Mouse (Mus musculus) mouse embryonic stem cell (cell line): Measurements from ENCODE around the gene Gm2696.
"Not testable (repeated sequence)": the region's sequence is repeated elsewhere in the genome, so short reads cannot be mapped to it uniquely, and the experiment has no call there.

Experiments used
- in situ Hi-C, 2 experiments: fragments of 300-500 bp; cut with MboI; formaldehyde crosslinking; loops; 1 replicate in 1 of 2; 3 replicates in 1 of 2; pipeline ENCODE4 v1.14.3; 2019 to 2020; ENCODE audit warnings: low sequenced_read_pairs in 2 of 2, low pct_unique_long_range_greater_than_20kb in 1 of 2, mixed read lengths in 1 of 2; ENCODE audit not compliant: unreplicated experiment in 1 of 2

Gene Gm2696

GRCm38 (mm10) chr10:77814382-77814781, at the start of gene Gm2696:
Gene Gm2696 (plus strand): TSS chr10:77814682.
- in situ Hi-C loops, result no loop called here

DNA sequence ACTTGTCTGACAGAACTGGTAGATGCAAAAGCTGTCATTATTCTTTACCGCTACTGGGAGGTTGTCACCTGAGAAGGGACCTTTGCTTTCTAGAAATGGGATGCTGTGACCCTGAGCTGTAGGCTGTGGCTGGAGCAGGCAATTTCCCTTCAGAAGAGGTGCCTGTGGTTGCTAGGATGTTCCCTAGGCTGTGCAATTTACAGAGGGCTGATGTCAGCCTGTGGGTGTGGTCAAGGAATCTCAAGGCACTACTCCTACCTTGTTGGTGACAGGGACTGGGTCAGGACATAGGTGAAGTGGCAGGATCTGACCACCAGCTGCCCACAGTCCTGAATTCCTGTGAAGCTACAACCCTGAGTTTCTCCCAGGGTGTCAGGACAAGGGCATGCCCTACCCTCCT, 44.8 kb upstream of the Gm2696 start:
- in situ Hi-C loops, result no loop called here

DNA sequence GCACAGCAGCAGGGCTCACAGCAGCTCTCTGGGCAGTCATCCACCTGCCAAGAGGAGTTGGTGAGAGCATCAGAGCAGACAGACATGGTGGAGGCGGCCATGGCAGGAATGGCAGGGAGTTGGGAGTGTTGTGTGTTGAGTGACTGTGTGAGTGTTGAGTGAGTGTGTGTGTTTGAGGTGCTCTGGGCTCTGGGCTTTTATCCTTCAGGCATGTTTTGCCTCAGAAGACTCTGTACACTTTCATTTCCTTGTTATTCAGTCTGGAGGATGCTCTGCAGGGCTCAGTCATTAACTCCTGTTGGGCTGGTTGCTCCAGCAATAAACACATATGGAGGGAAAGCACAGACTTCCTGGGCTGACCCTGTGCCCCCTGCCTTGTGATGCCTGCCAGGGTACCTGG, 43.3 kb upstream of the Gm2696 start, which contains the start of gene Gm3238:
Gene Gm3238 (minus strand): TSS at position 101 of the 400 bp plus-strand sequence.
- in situ Hi-C loops, result not testable (repeated sequence)

DNA sequence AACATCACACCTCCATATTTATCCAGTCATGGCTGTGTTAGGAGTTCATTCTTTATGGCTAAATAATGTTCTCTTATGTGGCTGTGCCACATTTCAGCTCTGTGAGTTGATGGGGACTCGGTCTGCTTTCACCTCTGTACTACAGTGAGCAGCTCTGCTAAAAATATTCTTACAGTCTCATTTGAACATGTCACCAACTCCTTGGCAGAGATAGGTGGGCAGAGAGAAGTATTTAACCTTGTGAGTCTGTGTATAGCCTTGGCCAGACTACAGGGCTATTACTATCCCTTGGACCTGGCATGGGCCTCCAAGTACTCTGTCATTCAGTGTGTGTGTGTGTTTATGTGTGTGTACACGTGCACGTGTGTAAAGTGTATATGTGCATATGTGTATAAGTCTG, 42.3 kb upstream of the Gm2696 start:
- in situ Hi-C loops, result not testable (repeated sequence)

DNA sequence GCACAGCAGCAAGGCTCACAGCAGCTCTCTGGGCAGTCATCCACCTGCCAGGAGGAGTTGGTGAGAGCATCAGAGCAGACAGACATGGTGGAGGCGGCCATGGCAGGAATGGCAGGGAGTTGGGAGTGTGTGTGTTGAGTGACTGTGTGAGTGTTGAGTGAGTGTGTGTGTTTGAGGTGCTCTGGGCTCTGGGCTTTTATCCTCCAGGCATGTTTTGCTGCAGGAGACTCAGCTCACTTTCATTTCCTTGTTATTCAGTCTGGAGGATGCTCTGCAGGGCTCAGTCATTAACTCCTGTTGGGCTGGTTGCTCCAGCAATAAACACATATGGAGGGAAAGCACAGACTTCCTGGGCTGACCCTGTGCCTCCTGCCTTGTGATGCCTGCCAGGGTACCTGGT, 37.6 kb upstream of the Gm2696 start, which contains the start of gene Gm7138:
Gene Gm7138 (minus strand): TSS at position 101 of the 400 bp plus-strand sequence.
- in situ Hi-C loops, result not testable (repeated sequence)

- in situ Hi-C loops, result not testable (repeated sequence)
Observed at GRCm38 (mm10) chr10:77782442-77782841, 32.0 kb upstream of the Gm2696 start, which contains the start of gene Gm3250. Gene Gm3250 (minus strand): TSS chr10:77782542.

- in situ Hi-C loops, result not testable (repeated sequence)
Observed at GRCm38 (mm10) chr10:77783396-77783795, 31.1 kb upstream of the Gm2696 start.

DNA sequence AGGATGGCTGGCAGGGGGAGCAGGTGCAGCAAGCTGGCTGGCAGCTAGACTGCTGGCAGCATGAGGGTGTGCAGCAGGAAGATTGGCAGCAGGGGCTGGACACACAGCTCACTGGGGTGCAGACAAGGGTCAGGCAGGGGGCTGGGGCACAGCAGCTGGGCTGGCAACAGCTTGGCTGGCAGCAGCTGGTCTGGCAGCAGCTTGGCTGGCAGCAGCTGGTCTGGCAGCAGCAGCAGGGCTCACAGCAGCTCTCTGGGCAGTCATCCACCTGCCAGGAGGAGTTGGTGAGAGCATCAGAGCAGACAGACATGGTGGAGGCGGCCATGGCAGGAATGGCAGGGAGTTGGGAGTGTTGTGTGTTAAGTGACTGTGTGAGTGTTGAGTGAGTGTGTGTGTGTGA, 26.6 kb upstream of the Gm2696 start, which contains the start of gene Gm7137:
Gene Gm7137 (minus strand): TSS at position 325 of the 400 bp plus-strand sequence.
- in situ Hi-C loops, result not testable (repeated sequence)

DNA sequence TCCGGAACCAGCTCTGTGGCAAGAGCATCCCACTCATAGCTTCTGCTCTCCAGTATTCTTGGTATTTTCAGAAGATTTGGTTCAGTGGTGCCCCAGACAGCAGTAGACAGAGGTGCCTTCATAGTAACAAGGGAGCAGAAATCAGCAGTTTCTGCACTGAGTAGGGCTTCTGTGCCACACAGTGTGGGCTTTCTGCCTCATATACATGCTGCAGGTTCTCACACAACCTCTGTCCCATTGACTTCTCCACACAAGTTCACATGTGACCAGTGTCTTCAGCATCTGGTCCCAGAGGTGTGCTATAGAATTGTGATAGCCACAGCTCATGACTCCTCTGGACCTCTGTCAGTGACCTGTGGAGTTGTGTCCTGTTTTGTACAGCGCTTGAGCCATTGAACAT, 25.9 kb upstream of the Gm2696 start:
- in situ Hi-C loops, result no loop called here

GRCm38 (mm10) chr10:77794976-77795375, 19.5 kb upstream of the Gm2696 start, which contains the start of gene Gm9639:
Gene Gm9639 (minus strand): TSS chr10:77795076.
- in situ Hi-C loops, result no loop called here

- in situ Hi-C loops, result no loop called here
Observed at GRCm38 (mm10) chr10:77797677-77798076, 16.8 kb upstream of the Gm2696 start.

DNA sequence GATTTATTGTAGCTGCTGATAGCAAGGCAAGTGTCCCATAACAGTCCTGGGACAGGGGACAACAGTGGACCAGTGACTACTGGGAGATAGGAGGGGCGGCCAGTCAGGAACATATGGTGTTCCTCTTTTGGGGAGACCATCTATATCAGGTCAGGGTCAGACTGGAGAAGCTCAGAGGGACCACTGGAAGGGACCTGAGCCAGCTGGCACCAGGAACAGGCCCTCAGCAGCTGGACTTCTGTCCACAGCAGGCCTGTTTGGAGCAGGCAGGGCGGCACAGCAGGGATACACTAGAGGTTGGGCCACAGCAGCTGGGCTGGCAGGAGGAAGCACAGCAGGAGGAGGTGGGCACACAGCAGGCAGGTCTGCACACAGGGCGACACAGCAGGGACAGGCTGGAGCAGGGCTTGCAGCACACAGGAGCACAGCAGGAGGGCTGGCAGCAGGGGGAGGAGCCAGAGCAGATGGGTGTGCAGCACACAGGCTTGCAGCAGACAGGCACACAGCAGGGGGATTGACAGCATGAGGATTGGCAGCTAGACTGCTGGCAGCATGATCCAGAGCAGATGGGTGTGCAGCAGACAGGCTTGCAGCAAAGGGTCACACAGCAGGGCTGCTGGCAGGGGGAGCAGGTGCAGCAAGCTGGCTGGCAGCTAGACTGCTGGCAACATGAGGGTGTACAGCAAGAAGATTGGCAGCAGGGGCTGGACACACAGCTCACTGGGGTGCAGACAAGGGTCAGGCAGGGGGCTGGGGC, 16.1 kb upstream of the Gm2696 start:
- in situ Hi-C loops, result not testable (repeated sequence)

DNA sequence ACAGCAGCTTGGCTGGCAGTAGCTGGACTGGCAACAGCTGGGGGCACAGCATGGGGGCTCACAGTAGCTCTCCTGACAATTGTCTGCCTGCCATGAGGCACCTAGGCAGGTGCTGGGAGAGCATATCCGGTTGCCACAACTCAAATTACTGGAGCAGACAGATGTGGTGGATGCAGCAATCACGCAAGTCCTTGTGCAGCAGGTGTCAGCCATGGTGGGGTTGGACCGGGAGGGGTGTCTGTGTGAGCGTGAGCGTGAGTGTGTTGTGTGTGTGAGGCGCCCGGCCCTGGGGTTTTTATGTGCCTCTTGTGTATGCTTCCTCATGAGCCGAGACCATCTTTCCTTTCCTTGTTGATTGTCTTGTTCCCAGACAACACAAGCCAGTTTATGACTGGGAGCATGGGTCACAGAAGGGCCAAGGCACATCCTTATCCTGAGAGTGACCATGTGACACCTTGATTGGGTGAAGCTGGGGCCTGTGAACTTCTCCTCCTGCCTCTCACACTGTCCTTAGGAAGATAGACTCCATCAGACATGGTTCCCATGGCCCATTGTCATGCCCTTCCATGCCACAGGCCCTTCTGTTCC, 15.5 kb upstream of the Gm2696 start, which contains the start of gene Gm19668:
Gene Gm19668 (minus strand): TSS at position 213 of the 588 bp plus-strand sequence.
- in situ Hi-C loops, result no loop called here

DNA sequence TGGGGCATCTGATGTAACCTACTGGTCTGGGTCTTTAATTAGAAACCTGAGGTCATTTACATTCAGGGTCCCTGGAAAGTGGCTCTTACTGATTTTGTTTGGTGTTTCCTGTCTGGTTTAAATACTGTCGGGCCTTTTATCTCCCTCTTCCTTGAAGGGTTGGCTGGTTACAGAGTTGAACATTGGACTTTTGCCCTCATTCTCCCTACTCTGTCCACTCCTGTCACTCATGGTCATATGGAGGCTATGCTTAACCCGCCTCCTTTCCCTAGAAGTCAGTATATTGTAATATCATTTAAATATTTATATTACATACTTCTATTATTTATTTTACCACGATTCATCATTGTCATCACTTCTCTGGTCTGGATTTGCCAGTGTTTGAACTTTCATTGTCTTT, 10.4 kb upstream of the Gm2696 start:
- in situ Hi-C loops, result no loop called here

GRCm38 (mm10) chr10:77811743-77812142, 2.7 kb upstream of the Gm2696 start, which contains the start of gene Gm9507:
Gene Gm9507 (minus strand): TSS chr10:77811843.
- in situ Hi-C loops, result no loop called here

GRCm38 (mm10) chr10:77815514-77815913, 1.0 kb downstream of the Gm2696 start:
- in situ Hi-C loops, result no loop called here

DNA sequence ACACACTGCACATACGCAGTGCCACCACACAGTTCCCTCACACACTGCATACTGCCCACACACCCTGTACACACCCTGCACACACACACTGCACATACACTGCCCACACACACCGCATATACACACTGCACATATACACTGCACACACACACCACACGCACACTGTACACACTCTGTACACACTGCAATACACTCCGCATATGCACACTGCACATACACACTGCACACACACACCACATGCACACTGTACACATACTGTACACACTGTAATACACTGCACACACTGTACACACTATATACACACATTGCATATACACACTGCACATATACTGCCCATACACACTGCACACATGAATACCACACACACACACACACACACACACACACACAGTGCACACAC, 4.0 kb downstream of the Gm2696 start:
- in situ Hi-C loops, result no loop called here

GRCm38 (mm10) chr10:77819203-77819602, 4.7 kb downstream of the Gm2696 start:
- in situ Hi-C loops, result no loop called here

DNA sequence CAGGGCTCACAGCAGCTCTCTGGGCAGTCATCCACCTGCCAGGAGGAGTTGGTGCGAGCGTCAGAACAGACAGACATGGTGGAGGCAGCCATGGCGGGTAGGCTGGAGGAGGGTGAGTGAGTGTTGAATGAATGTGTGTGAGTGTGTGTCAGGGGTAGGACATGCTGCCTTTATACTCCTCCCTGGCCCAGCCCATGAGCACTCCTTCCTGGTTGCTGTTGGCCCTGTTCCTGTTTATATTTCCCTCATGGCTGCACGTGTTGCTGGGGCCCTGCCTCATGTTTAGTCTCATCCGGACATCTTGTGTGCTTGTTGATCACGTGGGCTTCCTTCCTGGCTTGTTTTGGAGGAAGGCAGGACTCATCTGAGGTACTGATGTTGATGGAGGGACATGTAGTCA, 12.5 kb downstream of the Gm2696 start, which contains the start of gene Krtap10-4:
Gene Krtap10-4 (minus strand): TSS at position 145 of the 400 bp plus-strand sequence.
- in situ Hi-C loops, result no loop called here
